Mouse (Mus musculus) testis, adult 2 months (tissue): ENCODE data around the gene Aagab. TPM values are rescaled to one million over a fixed set of nuclear protein-coding genes. Genes with fewer than 3 reads are reported as not detected.

Experiments
- H3K27ac ChIP-seq: fragments of 200-500 bp; 2 replicates; pipeline ENCODE4 v1.5.1; 2012; ENCODE audit warnings: low read depth, low read length; ENCODE audit not compliant: control insufficient read depth, insufficient read depth
- H3K27me3 ChIP-seq: fragments of 200-500 bp; 2 replicates; pipeline ENCODE4 v1.6.1; 2012; ENCODE audit warnings: mild to moderate bottlenecking, low read length, moderate library complexity; ENCODE audit not compliant: control insufficient read depth, insufficient read depth
- H3K36me3 ChIP-seq: fragments of 200-500 bp; 2 replicates; pipeline ENCODE4 v1.6.1; 2012; ENCODE audit warnings: mild to moderate bottlenecking, low read length; ENCODE audit not compliant: control insufficient read depth, insufficient read depth
- H3K4me1 ChIP-seq: fragments of 200-500 bp; 2 replicates; pipeline ENCODE4 v1.6.1; 2012; ENCODE audit warnings: low read length; ENCODE audit not compliant: control insufficient read depth, insufficient read depth
- H3K4me3 ChIP-seq: fragments of 200-500 bp; 2 replicates; pipeline ENCODE4 v1.5.1; 2012; ENCODE audit warnings: low read depth, mild to moderate bottlenecking, low read length, moderate library complexity, mixed read lengths; ENCODE audit not compliant: control insufficient read depth
- CTCF ChIP-seq: fragments of 200-500 bp; IDR thresholded peaks from 2 replicates; pipeline ENCODE4 v1.5.1; 2012; ENCODE audit warnings: low read depth, mild to moderate bottlenecking, inconsistent platforms, low read length, moderate library complexity; ENCODE audit not compliant: control insufficient read depth, insufficient read depth, insufficient replicate concordance
- POLR2A ChIP-seq: fragments of 200-500 bp; IDR thresholded peaks from 2 replicates; pipeline ENCODE4 v1.6.1; 2012; ENCODE audit warnings: low read depth, mild to moderate bottlenecking, inconsistent platforms, low read length, moderate library complexity; ENCODE audit not compliant: control insufficient read depth
- polyA plus RNA-seq: library from polyadenylated mRNA; depleted of rRNA; stranded (reverse); fragments of >200 nt; gene quantifications from 2 replicates; pipeline ENCODE4 v1.2.3, GENCODE M21; 2012

The Aagab gene
- polyA plus RNA-seq, 1 experiment = 12.2 TPM

DNA sequence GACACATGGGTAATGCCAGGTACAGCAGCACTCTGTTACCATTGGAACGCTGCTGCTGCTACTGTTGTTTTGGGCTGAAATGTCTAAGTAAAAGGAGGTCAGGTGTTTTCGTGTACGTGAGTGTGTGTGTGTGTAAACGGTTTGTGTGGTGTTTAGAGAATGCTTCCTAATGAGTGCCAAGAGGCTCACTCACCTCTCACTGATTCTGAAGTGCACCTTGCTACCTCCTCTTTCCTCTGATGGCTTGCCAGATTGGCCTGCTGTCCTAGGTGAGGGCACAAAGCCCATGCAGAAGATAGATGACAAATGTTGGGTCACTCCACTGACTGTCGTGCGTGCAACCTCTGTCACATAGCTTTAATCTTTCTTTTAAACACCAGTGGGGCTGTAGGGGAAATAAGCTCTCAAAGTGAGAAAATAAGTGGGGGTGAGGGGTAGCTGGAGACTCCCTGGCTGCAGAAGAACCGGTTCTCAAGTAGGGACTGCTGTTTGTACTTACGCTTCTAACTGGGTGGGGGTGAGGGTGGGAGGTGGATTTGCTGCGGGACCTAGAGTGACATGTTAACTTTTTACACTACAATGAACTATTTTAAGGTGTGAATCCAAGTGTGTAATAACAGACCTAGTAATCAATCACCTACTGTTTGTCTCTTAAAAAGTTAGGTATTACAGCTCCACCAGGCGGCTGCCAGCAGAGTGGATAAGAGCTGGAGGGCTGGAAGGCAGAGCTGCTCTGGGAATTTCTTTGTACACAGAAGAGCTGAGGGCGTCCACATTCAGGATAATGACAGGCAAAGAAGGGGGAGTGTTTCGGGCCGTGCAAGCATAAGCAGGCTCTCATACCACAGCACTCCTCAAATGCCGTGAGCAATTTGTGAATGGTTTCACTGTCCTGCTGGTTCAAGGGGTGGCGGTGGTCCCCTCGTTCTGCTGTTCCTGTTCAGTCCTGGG is 10.4 kb downstream of the Aagab start:
- Histone ChIP-seq H3K27ac (no peak overlapping the region), H3K4me1 (no peaks in the 10 kb centered on the region; the same call in 1 of the 2 replicates), H3K36me3 (no peaks in the 10 kb centered on the region), H3K27me3 (no peaks in the 10 kb centered on the region), H3K4me3 (no peak overlapping the region)
- TF ChIP-seq CTCF (no peak), POLR2A (no peak)

DNA sequence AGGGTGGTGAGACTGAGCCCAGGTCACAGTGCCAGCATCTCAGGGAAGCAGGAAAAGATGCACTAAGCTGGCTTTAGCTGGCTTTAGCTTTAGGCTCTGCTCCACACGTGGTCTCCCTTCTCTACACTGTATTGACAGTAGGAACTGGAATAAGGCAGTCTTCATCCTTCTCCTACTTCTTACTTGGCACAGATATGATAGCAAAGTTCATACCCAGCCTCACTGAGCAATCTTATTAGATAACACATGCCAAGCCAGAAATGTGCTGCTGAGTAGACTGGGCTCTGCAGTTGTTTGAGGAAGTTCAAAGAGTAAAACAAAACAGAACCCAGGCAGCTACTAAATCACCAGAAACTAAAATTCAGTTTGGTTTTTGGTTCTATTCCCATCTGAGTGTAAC is 11.1 kb downstream of the Aagab start:
- Histone ChIP-seq H3K27me3 (no peaks in the 10 kb centered on the region), H3K36me3 (no peaks in the 10 kb centered on the region), H3K27ac (no peak overlapping the region), H3K4me3 (no peak overlapping the region), H3K4me1 (no peaks in the 10 kb centered on the region; the same call in 1 of the 2 replicates)
- TF ChIP-seq CTCF (no peak), POLR2A (no peak)

DNA sequence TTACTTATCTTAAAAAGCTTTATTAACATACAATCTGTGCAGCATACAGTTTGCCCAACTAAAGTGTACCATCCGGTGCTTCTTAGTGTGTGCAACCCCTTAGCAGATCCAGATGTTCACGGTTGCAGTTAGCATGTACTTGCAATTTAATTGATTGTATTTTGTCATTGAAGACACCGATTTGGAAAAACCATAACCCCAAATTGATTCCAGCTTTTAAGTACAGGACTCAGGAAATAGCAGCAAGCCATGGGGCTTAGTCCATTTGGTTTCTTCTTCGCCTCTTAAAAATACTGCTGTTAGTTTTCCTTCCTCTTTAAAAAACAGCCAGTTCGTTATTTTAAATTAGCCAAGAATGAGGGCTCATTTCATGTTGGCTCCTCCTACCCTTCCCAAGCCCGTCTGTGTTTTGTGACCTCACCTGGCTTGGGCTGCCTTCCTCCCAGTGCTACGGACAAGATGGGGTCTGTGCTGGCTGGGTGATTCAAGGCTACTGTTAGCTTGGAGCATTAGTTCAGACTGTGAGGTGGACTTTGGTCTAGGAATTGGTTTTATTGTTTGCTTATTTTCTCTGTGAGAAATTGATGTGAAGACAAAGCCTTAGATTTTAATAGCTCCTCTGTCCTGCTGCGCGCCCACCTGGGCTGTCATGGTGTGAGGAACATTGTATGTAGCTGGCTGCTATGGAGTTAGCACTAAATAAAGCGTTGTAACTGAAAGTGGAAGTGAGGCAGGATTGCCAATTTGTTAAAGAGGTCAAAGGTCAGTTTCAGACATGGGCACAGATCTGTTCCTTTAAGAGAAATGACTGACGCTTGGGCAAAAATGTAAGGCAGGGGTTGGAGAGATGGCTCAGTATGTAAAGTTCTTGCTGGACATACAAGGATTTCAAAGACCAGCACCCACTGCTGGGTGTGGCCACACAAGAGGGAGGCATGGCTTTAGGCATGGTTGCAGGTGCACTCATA is 11.8 kb downstream of the Aagab start:
- no peaks in the 10 kb centered on the region for H3K36me3 ChIP-seq
- H3K27me3 ChIP-seq = no peaks in the 10 kb centered on the region
- no peaks in the 10 kb centered on the region; the same call in 1 of the 2 replicates for H3K4me1 ChIP-seq
- no peak overlapping the region for H3K4me3 ChIP-seq
- no peak overlapping the region for H3K27ac ChIP-seq
- TF ChIP-seq CTCF (no peak), POLR2A (no peak)

DNA sequence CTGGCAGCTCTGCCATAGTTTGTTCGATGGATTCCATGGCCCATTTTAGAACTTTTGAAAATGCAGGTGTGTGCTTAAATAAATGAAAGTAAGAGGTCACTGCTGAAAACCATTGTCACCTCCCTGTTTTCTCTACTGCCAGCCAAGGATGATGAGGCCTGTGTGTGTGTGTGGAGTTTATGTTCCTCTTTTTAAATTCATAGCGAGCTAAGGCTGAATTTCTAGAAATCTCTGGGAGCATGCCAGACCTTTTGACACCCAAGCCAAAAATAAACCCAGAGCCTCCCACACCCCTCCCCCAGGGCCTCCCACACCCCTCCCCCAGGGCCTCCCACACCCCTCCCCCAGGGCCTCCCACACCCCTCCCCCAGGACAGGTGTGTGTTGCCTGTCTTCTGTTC is 15.5 kb downstream of the Aagab start:
- TF ChIP-seq POLR2A (no peak), CTCF (no peak)
- Histone ChIP-seq H3K4me1 (no peaks in the 10 kb centered on the region; the same call in 1 of the 2 replicates), H3K36me3 (peaks cover 2% of the 10 kb centered on the region; the same call in 1 of the 2 replicates), H3K4me3 (no peak overlapping the region), H3K27ac (no peak overlapping the region), H3K27me3 (no peaks in the 10 kb centered on the region)

DNA sequence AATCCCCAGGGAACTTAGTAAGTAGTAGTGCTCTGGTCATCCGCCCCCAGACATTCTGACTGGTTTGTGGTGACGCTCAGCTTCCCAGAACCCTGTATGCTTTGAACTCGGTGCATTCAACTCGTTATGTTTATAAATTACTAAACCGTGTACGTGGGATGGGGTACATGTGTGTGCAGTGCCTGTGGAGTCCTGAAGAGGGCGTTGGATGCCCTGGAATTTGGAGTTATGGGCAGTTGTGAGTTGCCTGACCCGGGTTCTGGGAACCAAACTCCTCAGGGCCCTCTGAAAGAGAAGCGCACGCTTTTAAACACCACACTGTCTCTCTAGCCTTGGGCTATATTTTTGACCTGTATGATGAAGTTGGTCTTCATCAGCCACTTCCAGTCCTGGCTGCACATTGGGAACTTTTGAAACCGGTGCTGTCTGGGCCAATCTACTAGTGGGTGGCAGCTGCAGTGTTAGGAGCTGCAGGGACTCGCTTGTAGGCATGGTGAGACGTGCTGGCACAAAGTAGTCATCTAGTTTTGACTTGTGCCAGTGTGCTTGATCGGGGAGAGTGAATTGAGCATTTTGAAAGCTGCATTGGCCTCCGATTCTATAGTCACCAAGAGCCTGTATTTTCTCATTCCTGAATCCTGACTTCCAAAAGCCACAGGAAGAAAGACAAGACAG is 21.6 kb downstream of the Aagab start:
- no peaks in the 10 kb centered on the region for H3K27me3 ChIP-seq
- H3K4me1 ChIP-seq = no peaks in the 10 kb centered on the region
- no peak overlapping the region for H3K4me3 ChIP-seq
- H3K27ac ChIP-seq = no peak overlapping the region
- TF ChIP-seq POLR2A (no peak), CTCF (no peak)
- H3K36me3 ChIP-seq = peaks cover 2% of the 10 kb centered on the region; the same call in 1 of the 2 replicates

DNA sequence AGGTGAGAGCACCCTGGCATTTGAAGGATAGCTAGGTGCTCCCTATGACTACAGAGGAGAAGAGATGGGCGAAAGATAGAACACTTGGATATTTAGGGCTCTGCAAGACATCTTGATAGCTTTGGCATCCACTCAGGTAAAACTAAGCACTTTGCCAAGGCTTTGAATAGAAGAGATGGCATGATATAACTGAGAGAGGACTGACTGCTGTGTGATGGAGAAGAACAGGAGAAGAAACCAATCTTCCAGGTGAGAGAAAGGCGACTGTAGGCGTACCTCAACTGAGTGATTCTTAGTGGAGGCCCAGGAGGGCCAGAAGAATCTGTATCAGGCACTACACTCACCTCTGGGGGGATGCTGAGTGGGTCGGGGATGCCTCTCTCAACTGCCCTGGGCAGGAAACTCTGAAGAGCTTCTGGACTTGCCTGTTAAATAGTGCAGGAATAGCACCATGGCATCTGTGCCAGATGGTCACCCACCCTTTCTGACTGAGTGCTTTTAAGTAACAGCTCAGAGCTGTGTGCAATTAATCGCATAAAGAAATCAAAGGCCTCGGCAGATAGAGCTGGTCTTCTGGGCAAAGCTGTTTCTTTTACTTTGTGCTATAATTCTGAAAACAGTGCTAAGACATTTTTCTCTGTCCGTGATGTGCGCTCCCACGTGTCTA is 22.8 kb downstream of the Aagab start:
- Histone ChIP-seq H3K27me3 (no peaks in the 10 kb centered on the region), H3K36me3 (peaks cover 2% of the 10 kb centered on the region; the same call in 1 of the 2 replicates), H3K4me3 (no peak overlapping the region), H3K27ac (no peak overlapping the region), H3K4me1 (no peaks in the 10 kb centered on the region)
- TF ChIP-seq CTCF = no peak
- TF ChIP-seq POLR2A = no peak
